Mouse (Mus musculus): ENCODE measurements around the gene Filip1l. TPM values are rescaled to one million over a fixed set of nuclear protein-coding genes. Genes with fewer than 3 reads are reported as not detected.

Filip1l gene
- total RNA-seq, 4 experiments from 2014 or later, result 2.5 to 3.6 (median 3.4) TPM

DNA sequence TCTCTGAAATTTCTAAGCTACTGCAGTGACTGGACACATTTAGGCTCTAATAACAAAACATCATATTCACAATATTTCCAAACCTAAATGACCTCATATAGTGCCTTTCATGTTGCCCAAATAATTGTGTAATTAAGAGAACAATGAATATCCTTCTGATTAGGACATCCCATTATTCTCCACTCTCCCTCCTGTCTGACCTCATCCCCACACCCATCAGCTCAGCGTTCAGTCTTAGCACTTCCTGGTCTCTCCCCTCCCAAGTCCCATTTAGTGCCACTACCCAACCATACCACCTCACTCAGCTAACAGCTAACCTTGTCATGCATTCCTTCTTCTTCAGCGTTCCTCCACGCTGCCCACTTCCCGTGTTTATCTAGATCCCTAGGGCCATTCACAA is 130.0 kb downstream of the Filip1l start:
- DNase-seq (ENCODE audit: low spot score in 2 of 2), result no peak

DNA sequence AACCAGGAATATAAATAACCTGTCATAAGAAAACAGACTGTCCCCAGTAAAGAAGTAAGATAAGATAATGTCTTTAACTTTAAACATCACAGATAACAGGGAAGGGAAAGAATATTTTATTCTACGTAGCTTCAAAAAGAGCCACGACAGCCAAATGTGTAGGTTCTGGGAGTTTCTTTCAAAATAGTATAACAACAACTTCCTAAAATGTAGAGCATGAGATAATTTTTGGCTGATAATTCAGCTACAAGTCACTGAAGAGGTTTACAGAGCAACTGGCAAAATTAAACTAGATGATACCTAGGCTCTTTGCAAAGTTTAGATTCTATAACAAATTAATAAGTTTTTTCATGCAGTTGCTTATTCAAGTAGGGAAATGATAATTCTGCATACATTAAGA is 130.6 kb downstream of the Filip1l start:
- DNase-seq (ENCODE audit: low spot score in 2 of 2), result no peak

DNA sequence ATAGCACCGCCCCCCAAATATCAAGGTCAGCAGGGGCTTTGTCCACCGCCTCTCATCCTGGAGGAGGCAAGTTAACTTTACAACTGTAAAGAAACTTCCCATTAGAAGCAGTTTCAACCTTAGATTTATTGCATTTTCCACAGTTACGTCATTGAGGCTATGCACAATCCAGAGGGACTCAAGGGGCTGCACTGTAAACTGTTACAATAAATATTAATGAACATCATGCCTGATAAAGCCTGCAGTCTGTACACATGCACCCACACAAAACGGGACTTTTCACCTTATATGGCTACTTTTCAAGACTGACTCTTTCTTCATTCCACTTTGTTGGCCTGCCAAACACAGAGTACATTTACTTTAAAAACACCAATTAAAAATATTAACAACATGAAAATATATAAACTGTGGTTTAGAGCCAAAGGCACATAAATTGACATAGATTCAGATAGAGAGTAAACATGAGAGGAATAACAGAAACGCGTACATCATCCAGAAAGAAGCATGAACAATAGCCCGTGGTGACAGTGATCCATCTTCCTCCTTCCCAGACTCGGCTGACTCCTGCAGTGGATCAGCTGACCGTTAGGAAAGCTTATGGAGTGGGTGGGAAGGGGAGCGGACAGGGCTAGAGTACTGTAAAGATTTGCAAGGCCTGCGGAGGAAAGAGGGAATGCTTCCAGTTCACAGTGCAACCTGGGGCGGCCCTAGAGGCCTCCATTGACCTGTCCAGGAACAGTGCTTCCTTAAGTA is 131.3 kb downstream of the Filip1l start:
- DNase-seq (ENCODE audit: low spot score in 2 of 2), result no peak

DNA sequence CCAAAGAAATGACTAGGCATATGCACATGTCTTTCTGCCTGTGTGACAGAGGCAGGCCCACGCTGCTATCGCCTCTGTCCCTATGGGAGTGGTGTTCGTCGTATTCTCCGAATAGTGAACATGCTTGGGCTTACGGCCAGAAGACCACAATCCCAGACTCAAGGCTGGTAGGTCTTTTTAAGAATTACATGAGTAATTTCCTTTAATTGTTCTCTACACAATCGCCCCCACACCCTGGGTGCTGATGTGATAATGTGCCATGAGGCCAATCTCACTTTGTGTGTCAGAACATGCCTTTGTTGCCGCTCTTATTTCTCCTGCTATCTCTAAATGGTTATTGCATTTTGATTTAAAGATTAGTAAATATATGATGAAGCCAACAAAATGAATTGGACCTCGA is 132.4 kb downstream of the Filip1l start:
- DNase-seq (ENCODE audit: low spot score in 2 of 2), result no peak

DNA sequence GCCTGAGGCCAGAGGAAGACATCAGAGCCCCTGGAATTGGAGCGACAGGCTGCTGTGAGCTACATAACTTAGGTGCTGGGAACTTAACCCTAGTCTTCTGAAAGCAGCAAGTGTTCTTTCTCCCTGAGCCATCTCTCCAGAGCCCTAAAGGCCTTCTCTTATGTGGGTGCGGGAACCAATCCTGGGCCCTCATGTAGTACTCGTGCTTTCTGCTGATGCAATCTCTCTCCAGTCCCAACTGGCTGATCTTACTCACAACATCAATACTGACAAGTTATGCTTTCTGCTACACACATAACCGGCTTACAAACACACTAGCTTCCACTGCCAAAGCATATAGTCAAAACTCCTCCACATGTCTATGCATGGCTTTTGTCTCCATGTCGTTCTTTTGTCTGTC is 133.4 kb downstream of the Filip1l start:
- DNase-seq (ENCODE audit: low spot score in 2 of 2), result no peak

DNA sequence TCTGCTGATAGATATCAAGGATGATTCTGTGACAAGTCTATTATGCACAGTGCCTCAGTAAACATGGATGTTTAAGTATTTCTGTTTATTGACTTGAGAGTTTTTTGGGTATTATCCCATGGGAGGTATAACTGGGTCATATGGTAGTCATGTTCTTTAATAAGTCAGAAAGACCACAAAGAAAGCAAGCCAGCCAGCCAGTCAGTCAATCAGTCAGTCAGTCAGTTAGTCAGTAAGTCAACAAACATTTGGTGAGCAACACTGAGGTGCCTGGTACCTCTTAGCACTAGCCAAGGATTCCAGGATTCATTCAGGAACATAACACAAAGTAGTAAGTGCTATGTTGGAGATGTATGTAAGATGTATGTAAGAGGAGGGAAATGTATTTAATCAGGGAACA is 135.8 kb downstream of the Filip1l start:
- no peak for DNase-seq (ENCODE audit: low spot score in 2 of 2)

DNA sequence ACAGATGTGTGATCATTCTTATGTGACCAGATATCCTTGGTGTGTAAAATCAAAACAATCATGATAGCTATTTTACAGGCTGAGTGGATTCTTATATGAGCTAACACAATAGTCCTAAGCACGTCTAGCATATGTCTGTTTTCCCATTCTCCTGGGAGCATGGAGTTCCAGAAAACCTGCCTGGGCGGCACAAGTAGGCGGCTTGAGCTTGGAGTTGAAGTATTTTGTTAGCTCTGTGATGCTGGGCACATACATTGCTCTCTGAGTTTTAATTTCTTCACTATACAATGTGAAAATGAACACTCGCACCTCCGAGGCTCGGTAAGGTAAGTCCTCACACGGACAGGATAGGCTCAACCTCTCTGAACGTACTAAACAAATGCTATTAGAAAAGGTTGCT is 137.8 kb downstream of the Filip1l start:
- no peak for DNase-seq (ENCODE audit: low spot score in 2 of 2)

DNA sequence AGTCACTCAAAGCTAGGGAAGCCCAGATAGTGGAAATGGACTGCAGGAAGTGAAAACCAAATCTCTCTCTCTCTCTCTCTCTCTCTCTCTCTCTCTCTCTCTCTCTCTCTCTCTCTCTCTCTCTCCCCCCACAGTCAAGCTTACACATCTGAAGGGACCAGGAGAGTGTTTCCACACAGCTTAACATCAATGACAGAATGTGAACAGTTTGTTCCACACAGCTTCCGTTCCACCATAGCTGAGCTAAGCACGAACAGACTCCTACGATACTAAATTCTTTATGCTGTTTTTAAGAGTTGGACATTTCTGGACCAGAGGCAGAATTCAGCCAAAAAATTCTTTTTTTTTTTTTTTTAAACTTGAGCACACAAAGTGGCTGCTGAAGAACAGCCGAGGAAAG is 139.0 kb downstream of the Filip1l start:
- no peak for DNase-seq (ENCODE audit: low spot score in 2 of 2)

DNA sequence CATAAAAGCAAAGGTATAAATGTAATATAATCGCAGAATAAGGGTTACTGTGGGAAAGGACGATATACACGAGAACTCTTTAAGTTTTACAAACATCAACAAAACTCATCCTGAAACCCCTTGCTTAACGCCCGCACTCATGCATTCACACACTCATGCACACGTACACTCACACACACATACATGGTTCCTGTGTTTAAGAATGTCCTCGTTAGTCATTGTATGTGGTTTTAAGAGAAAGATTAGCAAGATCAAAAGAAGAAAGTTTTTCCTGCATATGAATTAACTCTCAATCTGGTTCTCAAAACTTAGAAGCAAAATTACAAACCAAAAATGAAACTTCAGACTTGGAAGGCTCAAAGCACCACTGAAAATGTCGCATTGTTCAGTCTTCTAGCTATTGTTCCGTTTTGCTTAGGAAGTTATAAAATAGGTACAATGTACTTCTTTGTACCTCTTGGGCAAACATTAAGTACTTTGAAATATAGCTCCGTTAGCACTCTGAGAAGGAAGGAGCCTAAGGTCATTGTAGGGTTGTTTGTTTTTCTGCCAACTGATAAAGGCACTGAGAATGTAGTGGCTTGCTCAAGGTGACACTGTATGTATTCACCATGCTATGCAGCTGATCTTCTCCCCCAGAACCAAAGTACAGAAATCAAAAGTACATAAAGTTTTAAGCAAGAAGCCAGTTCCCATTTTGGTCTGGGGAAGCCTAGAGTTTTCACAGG is 142.7 kb downstream of the Filip1l start:
- no peak for DNase-seq (ENCODE audit: low spot score in 2 of 2)

DNA sequence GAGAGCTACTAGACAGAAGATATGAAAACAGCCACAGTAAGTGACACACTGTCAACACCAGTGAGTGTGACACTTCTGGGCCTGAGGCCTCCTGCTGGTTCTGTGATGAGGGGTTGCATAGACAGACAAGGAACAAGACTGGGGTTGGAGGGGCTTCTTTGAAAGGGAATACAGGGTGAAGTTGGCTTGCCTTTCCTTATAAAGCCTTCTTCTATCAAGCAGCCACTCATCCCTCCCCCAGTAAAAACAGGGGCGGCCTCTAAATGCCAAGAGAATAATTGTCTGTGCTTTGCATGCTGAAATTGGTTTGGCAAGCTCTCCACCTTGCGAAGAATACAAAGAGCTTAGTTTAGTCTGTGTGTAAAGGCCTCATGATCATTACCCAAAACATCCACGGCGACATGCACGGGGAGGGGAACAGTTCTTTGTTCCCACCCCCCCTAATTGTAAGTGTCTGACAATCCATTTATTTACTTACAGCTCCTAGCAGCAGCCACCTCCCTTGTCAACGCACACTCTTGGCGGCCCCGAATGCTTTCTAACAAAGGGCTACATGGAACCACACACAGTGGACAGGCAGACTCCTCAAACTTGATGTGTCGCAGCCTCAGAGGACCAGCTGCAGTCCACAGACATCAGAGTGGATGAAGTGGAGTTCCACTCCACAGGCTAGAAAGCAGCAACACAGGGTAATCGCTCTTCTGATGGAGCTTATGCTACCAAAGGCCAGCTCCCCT is 143.7 kb downstream of the Filip1l start:
- peak; percentile 6 to 18 for DNase-seq (ENCODE audit: low spot score in 2 of 2)

DNA sequence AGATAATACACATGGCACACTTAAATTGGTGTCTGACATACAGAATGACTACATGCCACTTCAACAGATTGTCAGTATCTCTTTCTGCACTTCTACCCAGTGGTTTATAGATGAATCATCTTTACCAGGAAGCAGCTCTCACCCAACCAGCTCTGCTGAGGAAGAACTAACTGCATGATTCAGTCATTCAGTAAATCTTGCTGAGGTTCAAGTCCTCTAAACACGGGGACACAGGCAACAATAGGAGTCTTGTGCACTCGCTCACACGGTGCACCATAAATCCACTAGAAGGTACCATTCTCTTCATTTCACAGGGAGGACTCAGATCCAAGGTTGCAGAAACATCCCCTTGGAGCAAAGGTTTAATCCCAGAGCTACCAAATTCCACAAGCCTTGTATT is 148.0 kb downstream of the Filip1l start:
- no peak for DNase-seq (ENCODE audit: low spot score in 2 of 2)

DNA sequence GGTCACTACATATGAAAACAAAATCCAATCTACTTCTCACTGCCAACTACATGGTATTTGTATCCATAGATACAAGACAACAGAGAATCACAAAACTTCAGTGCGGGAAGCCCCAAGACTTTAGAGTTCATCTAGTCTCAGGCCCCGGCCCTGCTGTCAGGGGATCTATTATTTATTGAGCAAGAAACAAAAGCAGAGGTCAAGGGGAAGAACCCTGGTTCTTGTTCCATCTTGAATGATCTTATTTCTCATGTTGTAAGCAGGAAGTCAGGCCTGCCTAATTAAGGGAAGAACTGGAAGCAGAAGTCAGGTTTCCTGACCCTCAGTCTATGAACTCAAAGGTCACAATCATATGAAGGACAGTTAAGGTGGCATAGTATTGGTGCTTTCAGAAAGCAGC is 149.3 kb downstream of the Filip1l start:
- no peak for DNase-seq (ENCODE audit: low spot score in 2 of 2)

DNA sequence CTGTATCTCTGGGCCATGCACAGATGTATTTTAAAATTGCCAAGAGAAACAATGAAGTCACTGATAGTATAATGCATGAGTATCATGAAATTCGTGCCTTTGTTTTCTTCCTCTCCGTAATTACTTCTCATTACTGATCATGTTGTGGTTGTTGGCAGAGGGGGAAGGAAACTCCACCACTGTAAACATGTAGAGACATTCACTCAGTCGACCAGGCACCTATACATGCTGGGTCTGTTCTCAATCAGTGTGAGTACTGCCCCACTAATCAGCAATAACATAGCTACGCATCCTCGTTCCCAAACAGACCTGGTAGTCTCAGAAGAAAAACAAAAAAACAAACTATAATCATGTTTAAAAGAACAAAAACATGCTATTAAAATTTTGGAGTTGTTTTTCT is 149.9 kb downstream of the Filip1l start:
- no peak for DNase-seq (ENCODE audit: low spot score in 2 of 2)

DNA sequence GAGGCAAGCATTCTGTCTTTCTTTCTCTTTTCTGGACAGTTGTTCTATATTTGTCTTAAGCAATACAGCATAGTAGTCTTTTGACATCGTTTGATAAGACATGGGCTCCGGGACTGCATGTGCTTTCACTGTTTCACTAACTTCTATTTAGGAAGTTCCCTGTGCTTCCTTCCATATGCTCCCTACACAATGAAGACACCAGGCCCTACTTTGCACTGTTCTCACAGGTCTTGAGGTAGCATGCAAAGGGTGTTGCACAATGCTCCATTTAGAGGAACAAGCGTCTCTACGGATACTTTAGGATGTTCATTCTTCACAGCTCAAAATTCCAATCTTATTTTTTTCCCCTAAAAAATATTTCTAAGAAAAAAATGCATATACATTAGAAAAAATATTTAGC is 151.8 kb downstream of the Filip1l start:
- no peak for DNase-seq (ENCODE audit: low spot score in 2 of 2)

DNA sequence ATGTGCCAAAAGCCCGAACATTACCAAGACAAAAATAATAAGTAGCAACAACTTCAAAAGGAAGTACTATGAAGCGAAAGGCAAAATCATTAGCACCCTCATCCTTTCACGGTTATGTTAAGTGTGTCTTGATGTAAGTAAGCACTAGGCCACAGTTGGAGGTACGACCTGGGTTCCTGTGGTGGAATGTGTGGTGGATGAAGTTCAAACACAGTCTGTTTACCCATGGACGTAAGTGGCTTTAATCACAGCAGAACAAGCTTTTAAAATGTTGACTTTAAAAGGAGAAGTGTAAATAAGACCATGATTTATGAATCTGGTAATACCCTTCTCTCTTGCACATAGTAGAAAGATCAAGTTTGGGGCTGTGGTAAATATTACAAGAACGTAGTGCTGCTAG is 153.2 kb downstream of the Filip1l start:
- no peak for DNase-seq (ENCODE audit: low spot score in 2 of 2)

DNA sequence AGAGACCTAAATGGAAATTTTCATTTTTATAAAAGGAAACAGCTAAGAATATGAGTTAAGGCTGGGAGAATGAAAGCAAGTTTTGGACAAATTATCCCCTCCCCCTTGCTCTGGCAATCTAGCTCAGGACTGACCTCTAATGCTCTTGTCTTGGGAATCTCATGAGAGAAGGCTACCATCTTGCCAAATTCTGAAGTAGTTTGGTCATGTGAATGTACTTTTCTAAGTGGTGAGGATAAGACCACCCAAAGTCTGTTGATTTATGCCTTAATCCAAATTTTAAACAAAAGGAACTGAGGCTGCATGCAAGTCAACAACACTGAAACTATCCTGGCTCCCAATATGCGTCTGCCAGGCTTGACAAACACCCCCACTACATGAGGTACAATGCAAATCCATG is 155.5 kb downstream of the Filip1l start:
- no peak for DNase-seq (ENCODE audit: low spot score in 2 of 2)

DNA sequence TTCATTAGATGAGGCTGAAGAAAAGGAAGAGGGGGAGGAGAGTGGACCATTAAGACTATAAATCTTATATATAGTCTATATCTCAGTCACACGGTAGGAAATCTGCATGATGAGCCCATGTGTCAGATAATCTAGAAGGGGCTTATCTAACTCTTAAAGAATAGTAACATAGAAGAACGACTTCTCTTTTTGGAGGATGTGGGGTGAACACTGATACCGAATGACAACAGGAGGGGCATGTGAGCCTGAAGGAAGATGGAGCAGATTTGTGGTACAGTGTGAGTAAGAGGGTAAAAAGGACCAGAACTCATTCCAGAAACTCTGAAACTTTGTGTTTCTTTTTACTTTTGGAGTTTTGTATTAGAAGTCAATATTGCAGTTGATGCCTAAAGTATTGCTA is 156.2 kb downstream of the Filip1l start:
- DNase-seq (ENCODE audit: low spot score in 2 of 2), result no peak

DNA sequence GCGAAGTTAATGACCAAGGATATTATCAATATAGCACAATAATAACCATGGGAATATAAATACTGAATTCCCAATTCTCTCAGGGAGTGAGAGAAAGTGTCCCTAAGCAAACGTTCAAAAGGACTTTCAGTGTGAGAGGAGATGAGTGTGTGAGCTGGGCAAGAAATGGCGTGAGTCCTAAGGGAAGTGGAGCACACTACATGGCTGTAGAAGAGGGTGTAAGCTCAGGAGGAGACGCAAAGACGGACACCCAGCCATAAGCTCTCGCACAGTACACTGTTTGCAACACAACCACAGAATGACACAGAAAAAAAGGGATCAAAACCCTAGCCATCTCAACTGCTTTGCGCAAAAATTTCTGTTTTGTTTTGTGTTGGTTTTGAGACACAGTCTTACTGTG is 160.7 kb downstream of the Filip1l start:
- DNase-seq (ENCODE audit: low spot score in 2 of 2), result no peak

DNA sequence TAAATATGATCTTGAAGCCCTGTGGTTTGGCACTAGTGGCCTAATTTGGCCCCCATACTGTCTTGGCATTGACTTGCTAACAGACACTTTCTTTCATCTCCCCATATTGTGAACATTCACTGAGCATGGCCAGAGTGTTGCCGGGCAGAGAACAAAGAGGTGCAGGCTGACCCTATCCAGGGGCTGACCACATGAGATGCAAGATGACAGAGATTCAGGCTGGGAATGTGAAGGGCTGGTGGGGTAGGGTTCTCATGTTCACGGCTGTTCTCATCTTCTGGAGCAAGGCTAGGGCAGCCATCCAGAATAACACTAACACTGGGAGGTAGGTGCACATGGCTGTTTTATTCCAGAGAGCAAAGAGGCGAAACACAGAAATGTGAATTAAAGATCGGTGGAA is 161.5 kb downstream of the Filip1l start:
- no peak for DNase-seq (ENCODE audit: low spot score in 2 of 2)

DNA sequence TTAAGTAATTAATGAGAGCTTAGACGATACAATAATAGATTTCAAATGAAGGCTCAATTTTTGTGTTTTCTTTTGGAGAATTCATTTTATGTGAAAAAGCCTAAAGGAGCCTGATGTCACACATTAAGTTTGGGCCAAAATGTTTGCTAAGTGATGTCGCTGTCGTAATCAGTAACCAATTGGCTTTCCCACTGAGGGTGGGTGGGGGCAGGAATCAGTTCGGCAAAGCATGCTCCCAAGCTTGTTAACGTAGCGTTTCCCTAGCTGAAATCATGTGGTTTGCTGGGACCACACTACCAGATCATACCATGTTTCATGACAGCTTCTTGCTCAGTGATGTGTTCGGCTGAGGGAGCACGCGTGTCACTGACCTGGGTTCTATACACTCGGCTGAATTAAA is 162.7 kb downstream of the Filip1l start:
- no peak for DNase-seq (ENCODE audit: low spot score in 2 of 2)

DNA sequence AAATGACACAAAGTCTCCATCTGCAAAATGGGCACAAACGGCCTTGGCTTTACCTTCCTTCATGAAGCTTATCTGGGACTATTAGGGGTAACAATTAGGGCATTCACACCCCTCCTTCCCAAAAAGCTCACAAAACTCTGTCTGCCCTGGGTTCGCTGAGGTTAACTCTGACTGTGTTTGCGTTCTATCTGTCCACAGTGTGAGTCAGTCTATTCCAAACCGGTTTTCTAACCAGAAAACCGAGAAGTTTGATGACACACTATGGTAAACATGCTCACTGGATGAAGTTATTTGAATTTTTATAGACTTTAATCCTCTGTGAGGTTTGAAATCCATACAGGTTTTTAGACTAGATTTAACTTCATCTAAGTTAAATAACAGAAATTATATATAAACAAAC is 172.2 kb downstream of the Filip1l start:
- no peak for DNase-seq (ENCODE audit: low spot score in 2 of 2)

DNA sequence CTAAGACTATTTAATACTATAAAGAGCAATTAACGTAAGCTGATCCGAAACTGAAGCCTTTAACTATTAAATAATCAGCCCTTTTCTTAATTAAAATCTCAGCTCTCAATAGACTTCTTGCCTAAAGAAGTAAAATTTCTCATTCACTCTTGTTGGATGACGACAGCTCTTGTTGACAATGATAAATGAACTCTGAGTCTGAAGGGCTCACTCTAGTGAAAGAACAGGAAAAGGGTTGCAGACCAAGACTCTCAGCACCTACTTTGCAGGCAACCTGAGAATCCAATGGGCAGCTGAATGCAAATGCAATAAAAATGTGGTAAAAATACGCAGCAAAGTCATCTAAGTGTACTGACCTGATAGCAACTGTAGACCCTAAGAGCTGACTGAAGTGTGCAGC is 172.6 kb downstream of the Filip1l start:
- DNase-seq (ENCODE audit: low spot score in 2 of 2), result no peak

DNA sequence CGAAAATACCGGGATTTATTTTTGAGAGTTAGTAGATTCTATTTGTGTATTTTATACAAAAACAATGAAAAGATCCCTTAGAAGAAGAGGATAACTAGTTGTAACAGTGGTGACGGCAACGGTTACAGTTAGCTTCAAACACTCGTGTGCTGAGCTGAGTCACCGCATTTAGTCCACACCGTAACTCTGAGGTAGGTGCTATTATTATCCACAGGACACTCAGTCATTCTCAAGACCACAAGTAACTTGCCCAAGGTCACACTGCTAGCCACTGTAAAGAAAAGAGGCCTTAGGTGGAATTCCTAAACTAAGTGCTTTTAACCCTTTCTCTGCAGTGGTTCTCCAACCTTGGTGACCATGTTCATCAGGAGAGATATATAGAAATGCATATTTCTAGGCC is 174.0 kb downstream of the Filip1l start:
- no peak for DNase-seq (ENCODE audit: low spot score in 2 of 2)

Data from left cerebral cortex, adult 8-10 months (tissue).